Mouse (Mus musculus) neutrophil, adult 5-6 weeks (primary cell): ENCODE data around the gene Sh3d19. TPM values are rescaled to one million over a fixed set of nuclear protein-coding genes. Genes with fewer than 3 reads are reported as not detected.
A peak's percentile ranks its signal among the peaks of the same experiment; 100 is the strongest.
"Not testable (repeated sequence)": the region's sequence is repeated elsewhere in the genome, so short reads cannot be mapped to it uniquely, and the experiment has no call there.

ENCODE experiments used
- ATAC-seq: fragments of 151-379, 151-347 bp; 2 replicates; pipeline ENCODE4 v1.8.0; 2017; ENCODE audit warnings: mild to moderate bottlenecking, moderate TSS enrichment; ENCODE audit not compliant: insufficient number of reproducible peaks, poor library complexity, low FRiP score, severe bottlenecking; ENCODE audit errors: extremely low read depth
- total RNA-seq: library from RNA; stranded (forward); fragments of 200-1000 nt; gene quantifications from 2 replicates; pipeline ENCODE4 v1.2.3, GENCODE M21; 2017

Sh3d19 gene
- total RNA-seq, 1 experiment from 2014 or later: 0.93 TPM

GRCm38 (mm10) chr3:86072066-86072465, 101.2 kb downstream of the Sh3d19 start:
- no peak for ATAC-seq

- no peak for ATAC-seq
Measured at GRCm38 (mm10) chr3:86072889-86073288, 102.0 kb downstream of the Sh3d19 start.

- ATAC-seq: no peak
Measured at GRCm38 (mm10) chr3:86075593-86075992, 104.7 kb downstream of the Sh3d19 start.

GRCm38 (mm10) chr3:86076511-86077283, 105.8 kb downstream of the Sh3d19 start:
- no peak for ATAC-seq

GRCm38 (mm10) chr3:86083051-86083450, 112.1 kb downstream of the Sh3d19 start:
- ATAC-seq: no peak

- ATAC-seq: no peak
Measured at GRCm38 (mm10) chr3:86085001-86085400, 114.1 kb downstream of the Sh3d19 start.

- no peak for ATAC-seq
Measured at GRCm38 (mm10) chr3:86087872-86088271, 117.0 kb downstream of the Sh3d19 start.

GRCm38 (mm10) chr3:86093213-86093845, 122.4 kb downstream of the Sh3d19 start:
- no peak for ATAC-seq

- no peak for ATAC-seq
Measured at GRCm38 (mm10) chr3:86093907-86094306, 123.0 kb downstream of the Sh3d19 start.

- no peak for ATAC-seq
Measured at GRCm38 (mm10) chr3:86101956-86102355, 131.0 kb downstream of the Sh3d19 start.

GRCm38 (mm10) chr3:86103449-86104291, 132.8 kb downstream of the Sh3d19 start:
- ATAC-seq: no peak

GRCm38 (mm10) chr3:86104433-86104832, 133.5 kb downstream of the Sh3d19 start:
- not testable (repeated sequence) for ATAC-seq

GRCm38 (mm10) chr3:86104909-86105308, 134.0 kb downstream of the Sh3d19 start:
- ATAC-seq: no peak

GRCm38 (mm10) chr3:86106086-86106632, 135.2 kb downstream of the Sh3d19 start:
- ATAC-seq: no peak

GRCm38 (mm10) chr3:86107637-86108539, 137.0 kb downstream of the Sh3d19 start:
- no peak for ATAC-seq

- ATAC-seq: no peak
Measured at GRCm38 (mm10) chr3:86108576-86108975, 137.7 kb downstream of the Sh3d19 start.

GRCm38 (mm10) chr3:86109099-86109498, 138.2 kb downstream of the Sh3d19 start:
- ATAC-seq: no peak

GRCm38 (mm10) chr3:86110077-86110476, 139.2 kb downstream of the Sh3d19 start:
- ATAC-seq: peak; percentile 78; the same call in 1 of the 2 replicates
